Mouse (Mus musculus) cortical plate, adult 2 months (tissue): ENCODE data around the gene Tnfrsf21.

Source experiments
- CTCF ChIP-seq: fragments of 200-500 bp; IDR thresholded peaks from 2 replicates; pipeline ENCODE4 v1.5.1; 2011; ENCODE audit warnings: mild to moderate bottlenecking, control low read depth, low read length; ENCODE audit not compliant: insufficient read depth; ENCODE audit errors: extremely low read depth
- POLR2A ChIP-seq: fragments of 200-500 bp; IDR thresholded peaks from 2 replicates; pipeline ENCODE4 v1.6.1; 2011; ENCODE audit warnings: mild to moderate bottlenecking, low read length, control low read depth; ENCODE audit not compliant: insufficient read depth; ENCODE audit errors: extremely low read depth

GRCm38 (mm10) chr17:43050619-43051018 is 34.3 kb downstream of the Tnfrsf21 start:
- TF ChIP-seq POLR2A (no peak), CTCF (no peak)
